Mouse (Mus musculus) ES-Bruce4 (cell line): ENCODE data around the gene Amigo2.

ENCODE experiments used
- CTCF ChIP-seq: IDR thresholded peaks from one replicate; pipeline ENCODE4 v1.8.1; 2011; ENCODE audit warnings: low read depth, low read length
- EP300 ChIP-seq: IDR thresholded peaks from 2 replicates; pipeline ENCODE4 v1.6.1; 2011; ENCODE audit warnings: low read depth, low read length; ENCODE audit not compliant: insufficient read depth

DNA sequence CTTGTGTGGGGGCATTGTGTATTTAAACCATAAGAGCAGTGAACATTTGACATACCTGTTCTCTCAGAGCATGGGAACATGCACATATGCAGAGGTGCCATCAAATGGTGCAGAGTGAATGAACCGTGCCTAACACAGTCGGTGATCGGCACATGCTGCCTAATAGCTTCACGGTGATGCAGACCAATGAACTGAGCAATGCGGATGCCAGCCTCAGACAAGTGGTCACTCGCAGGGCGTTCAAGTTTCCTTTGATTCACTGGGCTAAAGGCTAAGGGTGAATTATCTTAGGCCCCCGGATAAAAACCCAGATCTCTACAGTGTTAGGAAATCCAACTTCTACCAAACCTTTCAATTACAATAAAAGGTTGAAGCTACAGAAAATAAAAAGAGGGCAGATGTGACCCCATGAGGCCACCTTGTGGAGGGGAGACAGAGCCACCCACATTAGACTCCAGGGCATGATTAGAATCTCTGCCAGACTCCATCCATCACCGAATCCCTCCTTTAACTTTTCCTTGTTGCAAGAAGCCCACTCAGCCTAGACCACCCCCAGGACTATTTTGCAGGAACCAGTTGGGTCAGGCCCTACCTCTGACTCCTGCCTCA, 31.4 kb upstream of the Amigo2 start:
- TF ChIP-seq CTCF: no peak
- TF ChIP-seq EP300: no peak
